Mouse (Mus musculus) cerebellum, adult 11-12 months (tissue): ENCODE measurements around the gene Ptprcap.
A peak's percentile ranks its signal among the peaks of the same experiment; 100 is the strongest.
"Not testable (repeated sequence)": the region's sequence is repeated elsewhere in the genome, so short reads cannot be mapped to it uniquely, and the experiment has no call there.

Experiments
- DNase-seq: peaks from one replicate; pipeline ENCODE4 v3.0.0; 2022

Gene Ptprcap

GRCm38 (mm10) chr19:4125741-4126696, 27.4 kb upstream of the Ptprcap start, which contains the start of gene Aip:
Gene Aip, minus strand, starts transcription at chr19:4125858.
- peak; percentile 99 for DNase-seq

- DNase-seq, result peak; percentile 62
These were observed 26.5 kb upstream of the Ptprcap start for GRCm38 (mm10) chr19:4126759-4127495.

GRCm38 (mm10) chr19:4129462-4129861, 23.9 kb upstream of the Ptprcap start:
- DNase-seq, result no peak

- no peak for DNase-seq
These were observed 23.3 kb upstream of the Ptprcap start for GRCm38 (mm10) chr19:4130106-4130505.

GRCm38 (mm10) chr19:4131075-4131474, 22.3 kb upstream of the Ptprcap start:
- DNase-seq, result no peak

GRCm38 (mm10) chr19:4131768-4132167, 21.6 kb upstream of the Ptprcap start:
- DNase-seq, result no peak

- DNase-seq, result no peak
These were observed 19.1 kb upstream of the Ptprcap start for GRCm38 (mm10) chr19:4134354-4134753.

- DNase-seq, result not testable (repeated sequence)
These were observed 18.0 kb upstream of the Ptprcap start for GRCm38 (mm10) chr19:4135229-4135962.

- peak; percentile 26 for DNase-seq
These were observed 17.4 kb upstream of the Ptprcap start for GRCm38 (mm10) chr19:4135963-4136345.

- DNase-seq, result no peak
These were observed 16.9 kb upstream of the Ptprcap start for GRCm38 (mm10) chr19:4136463-4136862.

- DNase-seq, result no peak
These were observed 15.5 kb upstream of the Ptprcap start for GRCm38 (mm10) chr19:4137913-4138312.

GRCm38 (mm10) chr19:4139446-4139845, 14.0 kb upstream of the Ptprcap start, which contains the start of gene Gpr152:
Gene Gpr152, plus strand, starts transcription at chr19:4139787.
- DNase-seq, result no peak

- no peak for DNase-seq
These were observed 13.3 kb upstream of the Ptprcap start for GRCm38 (mm10) chr19:4140147-4140546.

GRCm38 (mm10) chr19:4142416-4143173, 10.8 kb upstream of the Ptprcap start:
- peak; percentile 45 for DNase-seq

- DNase-seq, result no peak
These were observed 9.6 kb upstream of the Ptprcap start, which contains the start of gene Cabp4 for GRCm38 (mm10) chr19:4143759-4144268. Gene Cabp4, minus strand, starts transcription at chr19:4144033.

GRCm38 (mm10) chr19:4144550-4145498, 8.6 kb upstream of the Ptprcap start:
- no peak for DNase-seq

GRCm38 (mm10) chr19:4145936-4146335, 7.5 kb upstream of the Ptprcap start:
- peak; percentile 34 for DNase-seq

- DNase-seq, result peak; percentile 32
These were observed 6.9 kb upstream of the Ptprcap start for GRCm38 (mm10) chr19:4146366-4147021.

GRCm38 (mm10) chr19:4147022-4147405, 6.4 kb upstream of the Ptprcap start:
- peak; percentile 33 for DNase-seq
